Comparison of ENCODE assay signal across 12 mouse cellular contexts in genomic region chr17:12316251-12316650, GRCm38 (mm10). TPM values are rescaled to one million over a fixed set of nuclear protein-coding genes. Genes with fewer than 3 reads are reported as not detected.
A peak's percentile ranks its signal among the peaks of the same experiment; 100 is the strongest.
DNase-seq lines count a peak whose midpoint lies in the region; ATAC-seq and TF ChIP-seq lines count a peak whose summit lies in the region.
"Had no signal": no experiment of that assay in that cellular context is flagged by ENCODE, and none has a peak within 500 bp of the region (broad histone marks: within the 10 kb centered on the region; RNA-seq: fewer than 3 reads in every experiment).

No protein-coding gene starts in this region.

- DNase-seq in layer of hippocampus, adult 11-12 months (ENCODE audit: low spot score) = peak; percentile 70
- DNase-seq in lung, adult 2 months = no peak
- no peak for DNase-seq in adrenal gland, postnatal 10 days
- DNase-seq: adrenal gland, postnatal 14 days; kidney, postnatal 36 days; liver, embryonic 13.5 days had no signal

- TF ChIP-seq POLR2A in lung, adult 2 months (IDR thresholded peaks at IDR 0.05; ENCODE audit: borderline replicate concordance, extremely low read depth, low read depth, low read length) = no peak

- no peaks in the 10 kb centered on the region for H3K27me3 ChIP-seq in forebrain, embryonic 15.5 days
- H3K27me3 ChIP-seq in forebrain, embryonic 12.5 days = no peaks in the 10 kb centered on the region
- H3K27me3 ChIP-seq in megakaryocyte, embryonic 14.5 days (replicated peaks) = no peaks in the 10 kb centered on the region
- H3K27me3 ChIP-seq in neural tube, embryonic 14.5 days (ENCODE audit: control insufficient read depth, insufficient read depth, low read length) = no peaks in the 10 kb centered on the region
- H3K27me3 ChIP-seq: liver, embryonic 13.5 days had no signal

- 0 out of 2 replicates have a peak overlapping the region, but pooled peaks have one; percentile 0 for H3K4me3 ChIP-seq in forebrain, embryonic 15.5 days
- H3K4me3 ChIP-seq in forebrain, embryonic 12.5 days (replicated peaks) = no peak overlapping the region
- peak overlapping the region; percentile 3 for H3K4me3 ChIP-seq in megakaryocyte, embryonic 14.5 days (replicated peaks)
- no peak overlapping the region for H3K4me3 ChIP-seq in neural tube, embryonic 14.5 days (ENCODE audit: low read depth, low read length)
- H3K4me3 ChIP-seq in lung, adult 2 months (replicated peaks; ENCODE audit: extremely low read depth, low read depth, low read length) = no peak overlapping the region
- H3K4me3 ChIP-seq: liver, embryonic 13.5 days had no signal

- H3K36me3 ChIP-seq in forebrain, embryonic 15.5 days = no peaks in the 10 kb centered on the region
- H3K36me3 ChIP-seq in forebrain, embryonic 12.5 days (replicated peaks) = no peaks in the 10 kb centered on the region
- peaks cover 3% of the 10 kb centered on the region for H3K36me3 ChIP-seq in megakaryocyte, embryonic 14.5 days (replicated peaks; ENCODE audit: low read length)
- no peaks in the 10 kb centered on the region for H3K36me3 ChIP-seq in neural tube, embryonic 14.5 days (ENCODE audit: control insufficient read depth, insufficient read depth, low read length)
- H3K36me3 ChIP-seq: liver, embryonic 13.5 days had no signal

- WGBS in forebrain, embryonic 15.5 days = 88% methylated on average over 13 of the region's 13 CpGs
- WGBS in forebrain, embryonic 12.5 days = 92% methylated on average over 13 of the region's 13 CpGs
- 84% methylated on average over 13 of the region's 13 CpGs for WGBS in neural tube, embryonic 14.5 days
- WGBS in lung, adult 2 months = 88% methylated on average over 13 of the region's 13 CpGs

- no peaks in the 10 kb centered on the region for H3K9me3 ChIP-seq in forebrain, embryonic 15.5 days
- H3K9me3 ChIP-seq in forebrain, embryonic 12.5 days = no peaks in the 10 kb centered on the region
- no peaks in the 10 kb centered on the region for H3K9me3 ChIP-seq in megakaryocyte, embryonic 14.5 days
- H3K9me3 ChIP-seq in neural tube, embryonic 14.5 days (ENCODE audit: control insufficient read depth, low read length) = no peaks in the 10 kb centered on the region
- H3K9me3 ChIP-seq: liver, embryonic 13.5 days had no signal

- no peak overlapping the region for H3K4me2 ChIP-seq in forebrain, embryonic 15.5 days (replicated peaks)
- H3K4me2 ChIP-seq in forebrain, embryonic 12.5 days = no peak overlapping the region
- H3K4me2 ChIP-seq in neural tube, embryonic 14.5 days (ENCODE audit: low read depth, low read length) = peak overlapping the region; percentile 40
- H3K4me2 ChIP-seq: liver, embryonic 13.5 days had no signal

- peaks cover 39% of the 10 kb centered on the region for H3K4me1 ChIP-seq in forebrain, embryonic 15.5 days
- H3K4me1 ChIP-seq in forebrain, embryonic 12.5 days = peaks cover 31% of the 10 kb centered on the region
- peaks cover 59% of the 10 kb centered on the region for H3K4me1 ChIP-seq in megakaryocyte, embryonic 14.5 days
- H3K4me1 ChIP-seq in neural tube, embryonic 14.5 days (ENCODE audit: control insufficient read depth, insufficient read depth, low read length) = peaks cover 15% of the 10 kb centered on the region
- no peaks in the 10 kb centered on the region for H3K4me1 ChIP-seq in lung, adult 2 months (ENCODE audit: control insufficient read depth, insufficient read depth, low read length)

- no peak overlapping the region for H3K9ac ChIP-seq in forebrain, embryonic 15.5 days (replicated peaks)
- H3K9ac ChIP-seq in forebrain, embryonic 12.5 days = no peak overlapping the region
- no peak overlapping the region; the same call in 1 of the 2 replicates for H3K9ac ChIP-seq in neural tube, embryonic 14.5 days (replicated peaks; ENCODE audit: low read depth, low read length)
- H3K9ac ChIP-seq: liver, embryonic 13.5 days had no signal

- H3K27ac ChIP-seq in forebrain, embryonic 15.5 days (replicated peaks) = no peak overlapping the region
- H3K27ac ChIP-seq in forebrain, embryonic 12.5 days = no peak overlapping the region
- H3K27ac ChIP-seq in neural tube, embryonic 14.5 days (ENCODE audit: low read depth, low read length) = no peak overlapping the region
- H3K27ac ChIP-seq: liver, embryonic 13.5 days; macrophage had no signal

- TF ChIP-seq CTCF in lung, adult 2 months (IDR thresholded peaks at IDR 0.05; ENCODE audit: insufficient read depth, low read length) = no peak

- ATAC-seq in forebrain, embryonic 15.5 days (replicated peaks) = no peak
- ATAC-seq in forebrain, embryonic 12.5 days (ENCODE audit: low FRiP score) = no peak
- no peak for ATAC-seq in megakaryocyte, adult 5-6 weeks (ENCODE audit: poor library complexity, severe bottlenecking)
- ATAC-seq in neural tube, embryonic 14.5 days (ENCODE audit: low read depth) = no peak

RNA-seq across cellular contexts. Expression of gene Map3k4, which starts 2.3 kb away (rescaled TPM):
- 37.4 and 47.3 TPM in 2 replicates for polyA plus RNA-seq in forebrain, embryonic 15.5 days (2015; fragmentation: Nextera tagmentation; extraction: Ambion mirVana)
- 52.6 and 54.1 TPM in 2 replicates for polyA plus RNA-seq in forebrain, embryonic 12.5 days (2016; fragmentation: Nextera tagmentation; extraction: Ambion mirVana)
- 4.9 and 34.0 TPM in 2 replicates for polyA plus RNA-seq in megakaryocyte, embryonic 14.5 days (2012; ENCODE audit: insufficient read depth, low replicate concordance)
- total RNA-seq in megakaryocyte, adult 5-6 weeks (2015) = 10.4 and 11.3 TPM in 2 replicates
- 19.9 and 22.0 TPM in 2 replicates for total RNA-seq in megakaryocyte, adult 5-6 weeks (2017)
- 37.1 and 39.8 TPM in 2 replicates for polyA plus RNA-seq in neural tube, embryonic 14.5 days (2014; fragmentation: Nextera tagmentation; extraction: Ambion mirVana)
- polyA plus RNA-seq in lung, adult 2 months (2012; rRNA removed) = 32.9 and 42.8 TPM in 2 replicates
- 10 to 100 TPM; 21.1 to 29.4 TPM for total RNA-seq in adrenal gland, postnatal 10 days (2021)

Comparison
In these comparisons a context has a peak if more than half of its experiments do, and no peak if none do; other contexts are left out.
1. H3K4me3 ChIP-seq: peak in forebrain, embryonic 15.5 days (single experiment) and megakaryocyte, embryonic 14.5 days (single experiment); none in forebrain, embryonic 12.5 days (single experiment), neural tube, embryonic 14.5 days (single experiment) and lung, adult 2 months (single experiment).